Mouse (Mus musculus): ENCODE measurements around the gene Dok3. TPM values are rescaled to one million over a fixed set of nuclear protein-coding genes. Genes with fewer than 3 reads are reported as not detected.

Dok3 gene
- total and polyA plus RNA-seq, 3 experiments: 9.0 to 38.4 (median 30.3) TPM

- TF ChIP-seq MAFK (IDR thresholded peaks at IDR 0.05; ENCODE audit: insufficient replicate concordance, low read length) (no peak), KAT2A (IDR thresholded peaks at IDR 0.05; ENCODE audit: insufficient replicate concordance, low read length) (no peak), ZKSCAN1 (IDR thresholded peaks at IDR 0.05; ENCODE audit: borderline replicate concordance, low read depth, low read length) (no peak), ELF1 (IDR thresholded peaks at IDR 0.05; ENCODE audit: low read depth, low read length) (no peak), MEF2A (IDR thresholded peaks at IDR 0.05; ENCODE audit: borderline replicate concordance, low read depth, low read length) (no peak), MAX (IDR thresholded peaks at IDR 0.05; ENCODE audit: low read length) (no peak), PAX5 (IDR thresholded peaks at IDR 0.05; ENCODE audit: low read length) (no peak), JUN (IDR thresholded peaks at IDR 0.05; ENCODE audit: insufficient read depth, low read depth, low read length) (no peak), NELFE (IDR thresholded peaks at IDR 0.05; ENCODE audit: low read depth, low read length) (no peak)
- Histone ChIP-seq H3K36me3 (replicated peaks in 1 of 2; ENCODE audit: control insufficient read depth in 1 of 2, insufficient read depth in 1 of 2, low read length in 1 of 2) (peaks cover 24 to 85% of the 10 kb centered on the region in 2 experiments), H3K9ac (ENCODE audit: insufficient read depth, low read depth) (no peak overlapping the region), H3K27ac (ENCODE audit: insufficient read depth, low read depth) (no peak overlapping the region), H3K79me2 (replicated peaks; ENCODE audit: control insufficient read depth, extremely low read depth, insufficient read depth, poor library complexity, severe bottlenecking) (no peaks in the 10 kb centered on the region), H3K4me2 (ENCODE audit: insufficient read depth, low read depth, poor library complexity, severe bottlenecking) (no peak overlapping the region), H3K4me1 (ENCODE audit: control insufficient read depth in 1 of 2, insufficient read depth in 2 of 2) (peaks cover 2 to 5% of the 10 kb centered on the region in 2 experiments; a peak in 2 of 4 replicates), H3K27me3 (replicated peaks) (no peaks in the 10 kb centered on the region), H3K4me3 (replicated peaks in 1 of 3; ENCODE audit: low read depth in 2 of 3, low read length in 2 of 3, poor library complexity in 1 of 3) (no peak overlapping the region), H3K9me3 (replicated peaks; ENCODE audit: low read length) (no peaks in the 10 kb centered on the region)
- dilution Hi-C loops (cut with MboI; ENCODE audit: extremely low pct_ligation_motif_present, extremely low pct_unique_long_range_greater_than_20kb, low sequenced_read_pairs): no loop called here
- in situ Hi-C loops (cut with MboI; ENCODE audit: low pct_ligation_motif_present, low pct_unique_long_range_greater_than_20kb, low sequenced_read_pairs): no loop called here
- DNase-seq (ENCODE audit: extremely low read depth): no peak
Observed at GRCm38 (mm10) chr13:55557499-55557898, 28.4 kb upstream of the Dok3 start.

- Histone ChIP-seq H3K27me3 (replicated peaks) (no peaks in the 10 kb centered on the region), H3K9ac (ENCODE audit: insufficient read depth, low read depth) (no peak overlapping the region), H3K27ac (ENCODE audit: insufficient read depth, low read depth) (no peak overlapping the region), H3K79me2 (replicated peaks; ENCODE audit: control insufficient read depth, extremely low read depth, insufficient read depth, poor library complexity, severe bottlenecking) (no peaks in the 10 kb centered on the region), H3K9me3 (replicated peaks; ENCODE audit: low read length) (no peaks in the 10 kb centered on the region), H3K4me1 (ENCODE audit: control insufficient read depth in 1 of 2, insufficient read depth in 2 of 2) (peaks cover 2 to 5% of the 10 kb centered on the region in 2 experiments; a peak in 2 of 4 replicates), H3K4me3 (replicated peaks in 1 of 3; ENCODE audit: low read depth in 2 of 3, low read length in 2 of 3, poor library complexity in 1 of 3) (no peak overlapping the region), H3K36me3 (replicated peaks in 1 of 2; ENCODE audit: control insufficient read depth in 1 of 2, insufficient read depth in 1 of 2, low read length in 1 of 2) (peaks cover 22 to 86% of the 10 kb centered on the region in 2 experiments), H3K4me2 (ENCODE audit: insufficient read depth, low read depth, poor library complexity, severe bottlenecking) (no peak overlapping the region)
- no peak for DNase-seq (ENCODE audit: extremely low read depth)
- TF ChIP-seq IRF4 (IDR thresholded peaks at IDR 0.05; ENCODE audit: low read depth, low read length) (no peak), POLR2AphosphoS2 (IDR thresholded peaks at IDR 0.05; ENCODE audit: low read depth, low read length) (no peak), HCFC1 (IDR thresholded peaks at IDR 0.05; ENCODE audit: low read depth, low read length) (no peak), SMC3 (IDR thresholded peaks at IDR 0.05; ENCODE audit: low read depth, low read length) (no peak), NRF1 (IDR thresholded peaks at IDR 0.05; ENCODE audit: low read depth, low read length) (no peak), MXI1 (IDR thresholded peaks at IDR 0.05; ENCODE audit: low read depth, low read length) (no peak), USF2 (conservative IDR thresholded peaks at IDR 0.05; ENCODE audit: low read depth, low read length) (no peak), JUND (conservative IDR thresholded peaks at IDR 0.05; ENCODE audit: low read depth, low read length) (no peak), ZNF384 (IDR thresholded peaks at IDR 0.05; ENCODE audit: low read depth, low read length) (no peak), EP300 (IDR thresholded peaks at IDR 0.05; ENCODE audit: low read length) (no peak)
- dilution Hi-C loops (cut with MboI; ENCODE audit: extremely low pct_ligation_motif_present, extremely low pct_unique_long_range_greater_than_20kb, low sequenced_read_pairs) (no loop called here), in situ Hi-C loops (cut with MboI; ENCODE audit: low pct_ligation_motif_present, low pct_unique_long_range_greater_than_20kb, low sequenced_read_pairs) (no loop called here)
Observed at GRCm38 (mm10) chr13:55555921-55556320, 26.8 kb upstream of the Dok3 start.

Measured in CH12.LX (cell line).